Mouse (Mus musculus) cerebellum, postnatal 36 days (tissue): Measurements from ENCODE around the gene Ptgr1.

Experiments used
- DNase-seq, 2 experiments: peaks; one replicate each; pipeline ENCODE4 v3.0.0; 2021 to 2022; ENCODE audit warnings: mixed read lengths in 2 of 2

The Ptgr1 gene

GRCm38 (mm10) chr4:58990609-58991434 is 3.9 kb upstream of the Ptgr1 start:
- DNase-seq = no peak

- DNase-seq = no peak
Observed at GRCm38 (mm10) chr4:58989303-58989898, 2.5 kb upstream of the Ptgr1 start.

- peak; percentile 74 to 78 for DNase-seq
Observed at GRCm38 (mm10) chr4:58985157-58985648, 1.7 kb downstream of the Ptgr1 start.

- DNase-seq = no peak
Observed at GRCm38 (mm10) chr4:58982806-58983205, 4.1 kb downstream of the Ptgr1 start.

- DNase-seq = no peak
Observed at GRCm38 (mm10) chr4:58981421-58981820, 5.5 kb downstream of the Ptgr1 start.

- DNase-seq = no peak
Observed at GRCm38 (mm10) chr4:58975711-58976110, 11.2 kb downstream of the Ptgr1 start.

GRCm38 (mm10) chr4:58970678-58971077 is 16.2 kb downstream of the Ptgr1 start:
- DNase-seq = no peak

- DNase-seq = no peak
Observed at GRCm38 (mm10) chr4:58965136-58965535, 21.8 kb downstream of the Ptgr1 start.

GRCm38 (mm10) chr4:58963271-58963670 is 23.6 kb downstream of the Ptgr1 start:
- DNase-seq = no peak

GRCm38 (mm10) chr4:58961719-58962118 is 25.2 kb downstream of the Ptgr1 start:
- DNase-seq = no peak

- DNase-seq = no peak
Observed at GRCm38 (mm10) chr4:58952630-58953029, 34.3 kb downstream of the Ptgr1 start.

GRCm38 (mm10) chr4:58948391-58948790 is 38.5 kb downstream of the Ptgr1 start:
- DNase-seq = no peak

GRCm38 (mm10) chr4:58944695-58945094 is 42.2 kb downstream of the Ptgr1 start:
- DNase-seq = no peak

- no peak for DNase-seq
Observed at GRCm38 (mm10) chr4:58944206-58944553, 42.7 kb downstream of the Ptgr1 start.

GRCm38 (mm10) chr4:58943420-58944205 is 43.3 kb downstream of the Ptgr1 start, which contains the start of gene Zkscan16:
Gene Zkscan16 (plus strand): TSS chr4:58943628.
- peak; percentile 86 to 89 for DNase-seq

- no peak for DNase-seq
Observed at GRCm38 (mm10) chr4:58942942-58943341, 44.0 kb downstream of the Ptgr1 start.

- no peak for DNase-seq
Observed at GRCm38 (mm10) chr4:58941638-58942037, 45.3 kb downstream of the Ptgr1 start.

GRCm38 (mm10) chr4:58935846-58936245 is 51.1 kb downstream of the Ptgr1 start:
- DNase-seq = no peak

- DNase-seq = peak; percentile 53 to 62
Observed at GRCm38 (mm10) chr4:58934746-58935476, 52.0 kb downstream of the Ptgr1 start.

GRCm38 (mm10) chr4:58934308-58934707 is 52.6 kb downstream of the Ptgr1 start:
- no peak for DNase-seq

GRCm38 (mm10) chr4:58932541-58932940 is 54.4 kb downstream of the Ptgr1 start:
- DNase-seq = no peak

GRCm38 (mm10) chr4:58927661-58928060 is 59.3 kb downstream of the Ptgr1 start:
- no peak for DNase-seq

GRCm38 (mm10) chr4:58926120-58926519 is 60.8 kb downstream of the Ptgr1 start:
- DNase-seq = no peak
